ENCODE assay signal across 14 mouse cellular contexts in genomic region chr17:87457961-87458360, GRCm38 (mm10). TPM values are rescaled to one million over a fixed set of nuclear protein-coding genes. Genes with fewer than 3 reads are reported as not detected.
DNase-seq lines count a peak whose midpoint lies in the region; TF ChIP-seq lines count a peak whose summit lies in the region.
"Had no signal": no experiment of that assay in that cellular context is flagged by ENCODE, and none has a peak within 500 bp of the region (broad histone marks: within the 10 kb centered on the region; RNA-seq: fewer than 3 reads in every experiment).

No protein-coding gene starts in this region.

- TF ChIP-seq CTCF in embryonic fibroblast, embryonic 13.5 days (IDR thresholded peaks at IDR 0.05; ENCODE audit: borderline replicate concordance, insufficient read depth, low read length): no peak
- TF ChIP-seq CTCF in thymus, adult 2 months (IDR thresholded peaks at IDR 0.05; ENCODE audit: borderline replicate concordance, control insufficient read depth, extremely low read depth, insufficient read depth, low read length, poor library complexity): no peak

- peak overlapping the region; percentile 96 for H3K27ac ChIP-seq in embryonic fibroblast, embryonic 13.5 days (ENCODE audit: insufficient read depth, low read length)
- no peak overlapping the region for H3K27ac ChIP-seq in thymus, adult 2 months (ENCODE audit: control insufficient read depth, insufficient read depth, low read length)
- H3K27ac ChIP-seq: forebrain, embryonic 12.5 days had no signal

- no peaks in the 10 kb centered on the region for H3K36me3 ChIP-seq in thymus, adult 2 months (ENCODE audit: control insufficient read depth, insufficient read depth, low read length)
- H3K36me3 ChIP-seq: forebrain, embryonic 12.5 days had no signal

- TF ChIP-seq POLR2A in embryonic fibroblast, embryonic 13.5 days (IDR thresholded peaks at IDR 0.05; ENCODE audit: low read depth, low read length): no peak
- TF ChIP-seq POLR2A in thymus, adult 2 months (IDR thresholded peaks at IDR 0.05; ENCODE audit: control insufficient read depth, extremely low read depth, insufficient read depth, low read length, poor library complexity): no peak

- DNase-seq in embryo, embryonic 10.5 days (ENCODE audit: low spot score): peak; percentile 41
- no peak for DNase-seq in embryo, embryonic 10 days (ENCODE audit: low spot score)
- DNase-seq in kidney, postnatal 14 days: peak; percentile 16
- DNase-seq in kidney, adult 18-20 months: no peak
- peak; percentile 45 for DNase-seq in 3T3-L1 (ENCODE audit: low read depth, low spot score)
- no peak for DNase-seq in thymus, postnatal 36 days
- DNase-seq in thymus, adult 2 months: no peak
- DNase-seq: gastrocnemius, postnatal 14 days; lung, postnatal 4 days had no signal

- H3K4me1 ChIP-seq in embryonic fibroblast, embryonic 13.5 days (ENCODE audit: control insufficient read depth, insufficient read depth, low read length): peaks cover 15% of the 10 kb centered on the region
- peaks cover 26% of the 10 kb centered on the region for H3K4me1 ChIP-seq in thymus, adult 2 months (replicated peaks; ENCODE audit: control insufficient read depth, insufficient read depth, low read length)

- no peaks in the 10 kb centered on the region for H3K27me3 ChIP-seq in thymus, adult 2 months (ENCODE audit: control insufficient read depth, insufficient read depth, low read length)

- 95% methylated on average over 7 of the region's 7 CpGs for WGBS in thymus, adult 2 months

- no peak overlapping the region for H3K4me3 ChIP-seq in embryonic fibroblast, embryonic 13.5 days (ENCODE audit: insufficient read depth, low read length)
- H3K4me3 ChIP-seq in thymus, adult 2 months (ENCODE audit: control insufficient read depth, insufficient read depth, low read length): no peak overlapping the region
- H3K4me3 ChIP-seq: forebrain, embryonic 12.5 days had no signal

RNA-seq across cellular contexts. Expression of gene Calm2, which starts 11.2 kb away (rescaled TPM):
- 1,045 and 1,155 TPM in 2 replicates for polyA plus RNA-seq in embryonic fibroblast, embryonic 13.5 days (2011; ENCODE audit: insufficient read length, low read depth, missing spikeins)
- 57.1 and 57.3 TPM in 2 replicates for polyA plus RNA-seq in thymus, adult 2 months (2012; rRNA removed)

RNA-seq across cellular contexts. Expression of gene Stpg4, which starts 30.4 kb away (rescaled TPM):
- not detected in 2 replicates for polyA plus RNA-seq in embryonic fibroblast, embryonic 13.5 days (2011; ENCODE audit: insufficient read length, low read depth, missing spikeins)
- 0.24 TPM in 1 of 2 replicates, not detected in the other for polyA plus RNA-seq in thymus, adult 2 months (2012; rRNA removed)
- polyA plus RNA-seq: forebrain, embryonic 12.5 days; heart, embryonic 16.5 days; kidney, postnatal 0 days; limb, embryonic 14.5 days had no signal

Comparison
In these comparisons a context has a peak if more than half of its experiments do, and no peak if none do; other contexts are left out.
1. DNase-seq: peak in embryo, embryonic 10.5 days (single experiment), kidney, postnatal 14 days (single experiment) and 3T3-L1 (single experiment); none in embryo, embryonic 10 days (single experiment), kidney, adult 18-20 months (single experiment), thymus, postnatal 36 days (0 of 2) and thymus, adult 2 months (single experiment).
2. RNA of gene Calm2, which starts 11.2 kb away (polyA plus RNA-seq): 1,045 to 1,155 TPM in embryonic fibroblast, embryonic 13.5 days; 57.1 to 57.3 TPM in thymus, adult 2 months; every median in the first group is over 10 times any median in the second.